Mouse (Mus musculus) bone marrow, adult 2 months (tissue): ENCODE measurements around the gene Abcd3.

Experiments
- CTCF ChIP-seq: fragments of 200-500 bp; IDR thresholded peaks from 2 replicates; pipeline ENCODE4 v1.5.1; 2011; ENCODE audit warnings: low read length, control low read depth; ENCODE audit not compliant: control insufficient read depth, insufficient read depth
- POLR2A ChIP-seq: fragments of 200-500 bp; IDR thresholded peaks from 2 replicates; pipeline ENCODE4 v1.6.1; 2011; ENCODE audit warnings: low read depth, mild to moderate bottlenecking, control low read depth, low read length, borderline replicate concordance; ENCODE audit not compliant: control insufficient read depth

DNA sequence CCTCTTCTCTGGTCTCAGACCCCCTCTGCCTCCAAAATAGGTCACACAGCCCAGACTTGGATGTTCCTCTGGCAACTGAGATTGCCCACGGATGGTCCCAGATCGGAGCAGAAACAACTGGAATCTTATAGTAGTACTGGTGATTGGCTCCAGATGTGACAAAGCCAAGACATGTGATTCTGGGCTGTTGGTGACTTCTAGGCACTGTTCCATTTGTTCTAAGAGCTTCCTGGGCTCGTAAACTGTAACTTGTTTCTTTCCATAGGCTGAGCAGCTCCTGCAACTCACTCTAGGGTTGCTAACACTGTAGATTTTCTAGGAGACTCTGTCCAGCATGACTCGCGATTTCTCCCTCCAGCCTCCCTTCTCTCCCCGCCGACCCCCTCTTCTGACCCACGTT is 96.4 kb downstream of the Abcd3 start:
- TF ChIP-seq CTCF (no peak), POLR2A (no peak)
